Mouse (Mus musculus) spleen, postnatal 36 days (tissue): ENCODE measurements around the gene Sh3rf1.

Experiments used
- DNase-seq, 2 experiments: peaks; one replicate each; pipeline ENCODE4 v3.0.0; 2022; ENCODE audit warnings: low spot score in 2 of 2, mixed read lengths in 1 of 2

The Sh3rf1 gene

DNA sequence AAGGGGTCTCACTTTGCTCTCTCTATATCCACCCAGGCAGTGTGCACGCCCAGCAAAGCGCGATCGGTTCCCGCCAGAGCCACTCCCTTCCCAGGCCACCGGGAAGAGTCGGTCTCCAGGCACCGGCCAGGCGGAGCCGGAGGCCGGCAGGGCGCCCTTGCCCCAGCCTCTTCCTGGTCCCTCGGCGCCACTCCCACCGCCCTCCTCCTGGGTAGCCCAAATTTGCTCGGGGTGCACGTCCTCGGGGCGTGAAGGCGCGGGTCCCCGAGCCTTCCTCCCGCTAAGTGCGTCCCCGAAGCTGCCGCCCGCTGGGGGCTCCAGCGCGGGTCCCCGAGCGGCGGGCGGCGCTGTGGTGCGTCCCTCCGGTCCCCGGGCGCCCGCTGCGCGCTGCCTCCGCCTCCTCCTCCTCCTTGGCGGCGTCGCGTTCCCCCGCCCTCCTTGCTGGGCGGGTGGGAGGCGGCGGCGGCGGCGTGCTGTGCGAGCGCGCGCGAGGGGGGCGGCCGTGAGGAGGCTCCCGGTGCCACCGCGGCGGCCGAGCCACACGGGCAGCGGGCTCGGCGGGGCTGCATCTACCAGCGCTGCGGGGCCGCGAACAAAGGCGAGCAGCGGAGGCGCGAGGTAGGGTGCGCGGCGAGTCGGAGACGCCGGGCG lies at the start of gene Sh3rf1:
Gene Sh3rf1, plus strand, starts transcription at position 144 of the 651 bp plus-strand sequence.
- peak; percentile 77 to 78 for DNase-seq

DNA sequence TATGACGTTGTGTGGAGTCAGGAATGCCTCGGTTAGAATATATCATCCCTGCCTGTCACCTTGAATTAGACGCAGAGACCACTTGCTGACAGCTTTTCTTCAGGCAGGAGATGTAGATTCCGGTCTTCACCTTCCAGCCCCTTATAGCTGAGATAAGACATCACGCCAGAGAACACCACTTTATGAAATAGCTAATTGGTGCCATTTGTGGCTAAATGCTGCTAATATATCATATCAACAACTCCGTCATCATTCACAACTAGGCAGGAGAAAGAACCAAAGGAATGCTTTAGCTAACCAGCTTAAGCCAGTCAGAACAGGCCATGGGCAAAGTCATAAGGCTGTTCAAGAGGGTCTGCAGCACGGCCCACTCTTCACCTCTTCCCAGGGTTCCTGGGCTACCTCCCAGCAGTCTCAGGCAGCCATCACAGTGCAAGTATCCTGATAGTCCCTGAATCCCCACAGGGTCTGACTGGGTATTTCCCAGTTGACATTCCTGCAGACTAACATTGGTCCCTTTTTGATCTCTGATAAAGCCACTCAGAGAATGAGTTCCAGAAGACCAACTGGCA lies 49.7 kb upstream of the Sh3rf1 start:
- DNase-seq: no peak

DNA sequence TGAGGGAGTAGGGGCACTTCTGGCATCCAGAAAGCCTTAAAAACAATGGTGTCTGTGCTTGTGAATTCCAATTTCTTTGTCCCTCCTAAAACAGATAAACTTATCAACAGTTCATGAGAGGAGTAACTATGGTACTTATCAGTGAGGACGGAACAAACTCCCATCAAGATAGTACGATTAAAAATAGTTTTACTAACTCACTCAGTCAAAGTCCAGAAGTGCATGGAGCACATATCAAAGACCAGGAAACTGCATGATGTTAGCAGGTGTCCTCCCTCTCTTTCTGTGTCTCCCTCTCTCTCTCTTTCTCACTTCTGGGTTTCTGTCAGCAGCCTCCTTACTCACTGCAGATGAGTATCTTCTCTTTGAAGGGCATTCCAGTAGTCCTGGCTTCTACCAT lies 47.8 kb upstream of the Sh3rf1 start:
- DNase-seq: no peak

DNA sequence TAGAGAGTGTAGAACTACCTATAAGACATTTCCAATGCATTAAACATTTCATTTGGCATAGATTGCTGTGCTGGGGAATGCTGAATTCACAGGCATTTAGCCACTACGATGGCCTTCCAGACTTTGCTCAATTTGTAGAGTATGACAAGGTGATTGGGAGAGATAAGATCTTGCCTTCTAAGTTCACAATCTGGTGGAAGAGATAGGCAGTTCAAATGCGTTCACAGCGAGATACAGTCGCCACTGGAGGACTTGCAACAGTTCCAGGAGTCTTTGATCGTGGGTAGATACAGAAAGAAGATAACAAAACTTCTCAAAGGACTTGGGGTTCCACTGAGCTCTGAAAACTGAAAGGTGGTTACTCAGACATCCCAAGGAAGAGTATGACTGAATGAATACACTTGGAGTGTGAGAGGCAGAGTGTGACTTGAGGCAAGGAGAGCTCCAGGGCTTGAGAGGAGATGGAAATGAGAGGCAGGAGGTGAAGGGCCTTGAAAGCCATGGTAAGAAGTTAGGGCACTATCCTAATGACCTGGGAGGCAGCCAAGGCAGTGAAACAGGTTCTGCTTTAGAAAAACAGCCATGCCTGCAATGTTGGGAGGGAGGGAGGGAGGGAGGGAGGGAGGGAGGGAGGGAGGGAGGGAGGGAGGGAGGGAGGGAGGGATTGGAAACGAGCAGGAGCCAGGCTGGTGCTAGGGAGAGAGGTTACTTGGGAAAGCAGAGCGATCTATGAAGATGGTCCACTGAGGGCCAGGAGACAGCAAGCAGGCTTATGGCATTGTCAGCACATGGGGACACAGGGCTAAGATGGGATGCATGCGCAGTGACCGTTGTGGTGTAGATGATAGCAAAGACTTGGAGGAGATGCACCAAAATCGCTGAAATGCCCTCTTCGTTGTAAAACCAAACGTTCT lies 45.7 kb upstream of the Sh3rf1 start:
- no peak for DNase-seq

DNA sequence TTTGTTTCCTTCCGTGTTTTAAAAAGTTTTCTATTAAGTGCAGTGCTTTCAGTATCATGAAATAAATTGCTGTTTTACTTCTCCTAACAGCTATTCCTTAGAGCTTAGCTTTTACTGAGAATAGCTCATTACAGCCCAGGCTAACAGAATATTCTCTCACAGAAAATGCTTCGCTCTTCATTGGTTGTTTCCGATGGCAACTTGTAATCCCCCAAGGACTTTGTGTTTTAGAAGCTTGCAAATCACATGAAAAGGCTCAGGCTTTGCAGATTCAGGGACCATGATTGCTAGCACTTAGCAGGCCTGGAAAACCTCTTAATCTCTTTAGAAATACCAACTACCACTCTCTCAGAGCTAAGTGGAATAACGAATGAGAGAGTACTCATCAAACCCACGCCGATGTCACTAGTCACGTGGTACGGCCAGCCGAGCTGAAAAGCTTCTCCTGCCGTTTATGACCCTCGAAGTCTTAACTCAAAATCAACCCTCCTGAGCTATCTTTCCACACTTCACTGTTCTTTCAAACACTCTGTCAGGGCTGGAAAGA lies 45.0 kb upstream of the Sh3rf1 start:
- DNase-seq: no peak

DNA sequence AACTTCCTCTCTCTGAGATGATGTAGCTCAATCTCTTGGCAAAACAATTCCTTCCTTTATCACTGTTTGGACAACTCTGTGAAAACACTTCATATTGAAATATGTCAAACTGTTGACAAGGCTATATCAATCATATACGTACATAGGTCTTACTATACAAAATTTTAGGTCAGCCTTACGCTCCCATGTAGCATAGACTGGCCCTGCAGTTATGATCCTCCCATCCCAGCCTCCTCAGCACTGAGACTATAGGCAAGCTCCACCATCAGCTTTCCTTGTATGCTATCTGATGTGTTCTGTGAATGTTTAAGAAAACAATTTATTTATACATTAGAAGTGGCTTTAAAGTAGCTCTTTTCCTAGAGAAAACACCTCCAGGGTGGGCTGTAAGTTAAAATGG lies 42.1 kb upstream of the Sh3rf1 start:
- DNase-seq: no peak

DNA sequence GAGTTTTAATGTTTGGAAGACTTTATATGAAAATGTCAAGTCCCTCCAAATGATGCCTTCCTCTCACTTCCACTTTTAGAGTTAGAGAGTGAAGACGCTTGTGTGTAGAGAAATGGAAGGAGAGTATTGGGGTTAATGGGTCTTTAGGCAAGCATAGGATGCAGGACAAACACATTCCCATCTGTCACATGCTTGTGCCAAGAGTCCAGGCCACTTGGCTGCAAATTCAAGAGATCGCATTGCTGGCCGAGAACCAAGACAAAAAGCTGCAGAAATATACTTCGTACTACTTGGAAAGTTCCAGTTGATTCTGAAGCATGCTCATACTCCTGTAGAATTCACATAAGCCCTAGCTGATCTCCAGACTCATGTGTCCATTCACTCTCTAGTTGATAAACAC lies 41.7 kb upstream of the Sh3rf1 start:
- no peak for DNase-seq

DNA sequence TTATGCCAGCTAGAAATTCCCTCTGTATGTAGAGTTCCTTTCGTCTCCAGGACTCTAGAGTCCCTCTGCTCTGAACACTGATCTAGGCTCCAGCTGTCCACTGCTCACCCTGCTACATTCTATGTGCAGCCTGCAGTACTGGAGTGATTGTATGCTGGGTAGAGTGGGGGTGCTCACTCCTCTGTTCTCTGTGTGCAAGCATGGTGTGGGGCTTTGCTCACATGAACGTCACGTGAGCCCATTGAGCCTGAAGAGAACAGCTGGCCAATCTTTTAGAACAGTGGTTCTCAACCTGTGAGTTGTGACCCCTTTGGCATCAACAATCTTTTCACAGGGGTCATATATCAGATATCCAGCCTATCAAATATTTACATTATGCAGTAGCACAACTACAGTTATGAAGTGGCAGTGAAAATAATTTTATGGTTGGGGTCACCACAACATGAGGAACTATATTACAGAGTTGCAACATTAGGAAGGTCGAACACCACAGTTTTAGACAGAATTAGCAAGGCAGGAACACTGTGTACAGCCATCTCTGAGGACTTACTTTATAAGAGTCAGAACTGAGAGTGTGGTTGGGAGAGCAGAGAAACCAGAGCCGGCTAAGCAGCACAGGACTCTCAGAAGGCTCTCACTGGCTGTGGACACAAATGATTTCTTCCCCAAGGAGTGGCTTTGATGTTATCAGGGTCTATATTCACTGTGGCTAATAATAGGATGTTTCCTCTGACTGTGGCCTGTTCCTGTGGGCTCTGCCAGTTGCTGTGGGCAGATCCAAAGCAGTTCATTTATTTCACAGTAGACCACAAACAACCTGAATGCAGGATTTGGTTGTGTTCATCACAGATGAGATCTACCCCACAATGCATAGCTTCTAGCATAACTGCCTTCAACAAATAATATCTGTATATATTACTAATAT lies 38.1 kb upstream of the Sh3rf1 start:
- DNase-seq: no peak

DNA sequence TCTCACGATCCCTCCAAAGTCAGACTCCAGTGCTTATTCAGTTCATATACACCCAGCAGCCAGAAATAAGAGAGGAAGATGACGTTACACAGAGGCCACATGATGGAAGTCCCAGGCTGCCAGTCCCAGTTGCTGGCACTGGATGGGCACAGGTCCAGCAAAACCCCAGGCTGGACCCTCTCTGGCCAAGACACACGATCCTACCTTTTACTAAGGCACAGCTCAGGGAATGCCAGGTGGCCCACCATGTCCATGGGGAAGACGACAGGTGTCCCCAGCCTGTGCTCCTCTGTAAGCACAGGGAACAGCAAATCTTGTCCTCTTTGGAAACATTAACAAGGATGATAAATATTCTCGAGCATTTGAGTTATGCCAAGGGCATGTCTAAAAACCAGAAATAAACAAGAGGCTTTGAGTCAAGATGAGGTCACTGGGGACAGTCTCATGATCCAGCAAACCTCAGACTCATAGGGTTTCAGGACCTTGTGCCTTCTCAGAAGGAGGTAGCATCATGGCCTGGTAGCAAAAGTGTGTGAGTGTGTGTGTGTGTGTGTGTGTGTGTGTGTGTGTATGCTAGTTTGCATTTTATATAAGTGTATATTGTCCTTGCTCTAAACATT lies 29.3 kb upstream of the Sh3rf1 start:
- DNase-seq: no peak

DNA sequence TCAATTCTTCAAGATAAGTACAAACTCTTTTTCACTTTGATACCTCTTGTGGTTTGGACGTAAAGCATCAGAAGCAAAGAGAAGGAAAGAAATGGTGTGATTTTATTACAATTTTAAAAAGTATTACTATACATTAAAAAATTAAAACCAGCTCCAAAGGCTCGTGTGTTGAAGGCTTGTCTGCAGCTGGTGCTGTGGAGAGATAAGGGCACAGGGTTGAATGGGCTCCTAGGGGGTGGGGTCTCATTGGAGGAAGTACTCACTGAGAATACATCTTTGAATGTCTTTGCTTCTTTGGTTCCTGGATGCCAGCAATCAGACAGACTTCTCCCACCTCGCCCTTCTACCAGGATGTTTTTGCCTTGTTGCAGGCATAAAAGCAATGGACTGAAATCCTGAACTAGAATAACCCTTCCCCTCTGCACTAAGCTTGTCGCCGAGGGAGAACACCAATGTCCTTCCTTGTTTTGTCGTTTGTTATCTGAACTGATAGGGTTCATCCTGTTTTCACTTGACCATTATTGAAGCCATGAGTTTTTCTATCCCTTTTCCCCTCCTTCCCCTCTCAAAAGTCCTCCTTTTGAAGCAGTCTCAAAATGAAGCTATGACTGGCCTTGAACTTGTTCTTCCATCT lies 23.3 kb upstream of the Sh3rf1 start:
- no peak for DNase-seq

DNA sequence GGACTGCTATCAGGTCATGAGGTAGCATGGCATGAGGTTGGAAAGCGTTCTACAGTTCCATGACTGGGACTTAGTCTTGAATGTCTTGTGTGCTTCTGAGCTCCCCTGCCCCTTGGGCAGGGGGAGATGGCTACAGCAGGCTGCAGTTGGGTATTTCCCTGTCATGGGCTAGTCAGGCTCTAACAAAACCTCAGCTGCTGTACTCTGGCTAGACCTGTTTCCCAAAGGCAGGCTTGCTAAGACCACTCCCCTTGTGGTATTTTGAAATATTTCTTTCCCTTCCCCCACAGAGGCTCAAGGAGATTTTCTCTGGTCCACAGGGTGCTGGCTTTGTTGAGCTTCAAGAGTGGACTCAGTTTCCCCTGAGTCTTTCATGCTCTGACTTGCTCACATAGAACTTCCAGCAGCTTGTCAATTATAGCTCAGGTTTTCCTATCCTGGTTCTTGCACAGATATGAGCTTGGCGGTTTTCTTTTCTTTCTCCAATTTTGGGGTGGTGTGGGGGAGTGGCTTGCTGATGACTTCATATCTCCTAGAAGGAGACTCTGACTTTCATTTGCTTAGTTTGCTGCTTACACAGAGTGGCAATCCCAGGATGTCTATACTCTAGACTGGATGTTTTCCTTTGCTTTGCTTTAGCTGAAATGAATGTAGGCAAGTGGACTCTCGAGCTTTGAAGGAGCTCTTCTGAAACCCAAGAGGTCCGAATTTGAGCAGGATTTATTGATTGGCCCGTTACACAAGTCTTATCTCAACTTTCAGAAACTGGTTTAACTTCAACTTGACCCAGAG lies 20.4 kb upstream of the Sh3rf1 start:
- DNase-seq: no peak

DNA sequence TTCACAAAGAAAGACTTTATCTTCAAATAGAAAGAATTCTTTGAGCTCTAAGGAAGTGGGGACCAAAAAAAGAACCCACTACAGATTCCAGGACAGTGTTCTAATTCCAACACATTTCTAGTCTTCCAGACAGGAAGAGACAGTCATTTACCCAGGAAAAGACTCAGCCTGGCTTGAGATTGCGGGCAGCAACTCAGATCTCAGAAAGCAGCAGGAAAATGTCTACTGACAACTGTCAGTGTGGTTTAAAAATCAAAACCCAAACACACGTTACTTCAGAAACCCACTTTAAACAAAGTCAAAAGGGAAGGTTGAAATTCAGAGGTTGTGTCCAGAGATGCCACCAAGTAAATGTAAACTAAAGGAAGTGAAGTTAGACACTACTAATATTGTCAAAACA lies 16.8 kb upstream of the Sh3rf1 start:
- DNase-seq: no peak

DNA sequence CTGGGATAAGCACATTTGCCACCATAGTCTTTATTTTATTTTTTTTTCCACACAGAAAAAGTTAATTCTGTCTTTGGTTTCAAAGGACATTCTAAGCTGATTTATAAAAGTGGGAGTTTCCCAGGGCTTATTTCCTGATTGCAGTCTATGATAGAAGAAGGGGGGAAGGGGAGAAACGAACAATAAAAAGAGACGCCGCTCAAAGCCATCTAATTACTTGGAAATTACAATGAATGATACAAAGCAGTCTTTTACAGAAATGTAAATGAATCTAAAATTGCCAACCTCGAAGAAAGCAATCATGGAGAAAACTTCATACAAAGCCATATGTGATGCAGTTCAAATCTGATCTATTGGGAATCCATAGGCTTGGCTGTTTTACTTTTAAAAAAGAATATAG lies 16.0 kb upstream of the Sh3rf1 start:
- DNase-seq: no peak

DNA sequence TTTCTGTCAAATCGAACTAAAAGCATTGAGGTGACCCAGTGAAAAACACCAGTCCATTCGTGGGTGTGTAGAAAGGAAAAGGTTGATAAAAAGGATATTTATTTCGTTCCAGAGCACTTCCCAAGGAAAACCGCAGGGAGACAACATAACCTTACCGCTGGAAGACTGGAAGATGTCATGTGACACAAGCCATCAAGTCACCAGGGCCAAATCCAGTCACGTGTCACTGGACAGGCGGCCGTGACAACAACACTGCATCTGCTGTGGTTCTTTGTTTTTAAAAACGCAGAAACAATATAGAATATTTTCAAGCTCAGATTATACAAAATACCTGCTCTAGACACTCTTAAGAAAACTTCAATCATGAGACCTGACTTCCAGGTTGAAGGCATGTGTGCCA lies 15.0 kb upstream of the Sh3rf1 start:
- DNase-seq: no peak

DNA sequence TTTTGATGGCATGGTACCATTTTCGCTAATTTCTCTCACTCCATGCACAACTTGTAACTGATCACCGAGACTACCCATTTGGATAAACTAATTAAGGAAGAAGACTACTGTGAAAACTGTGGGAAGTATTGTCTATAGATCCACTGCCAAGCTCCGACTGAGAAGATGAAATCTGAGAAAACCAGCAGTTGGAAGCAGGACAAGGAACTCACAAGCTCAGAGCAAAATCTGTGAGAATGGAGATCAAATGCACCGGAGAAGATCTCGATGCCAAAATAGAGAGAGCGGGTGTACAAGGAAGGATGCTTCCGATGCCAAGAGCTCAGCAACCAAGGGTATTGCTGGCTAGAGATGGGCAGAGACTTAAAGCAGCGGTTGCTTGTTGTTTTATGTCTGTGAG lies 12.8 kb upstream of the Sh3rf1 start:
- no peak for DNase-seq

DNA sequence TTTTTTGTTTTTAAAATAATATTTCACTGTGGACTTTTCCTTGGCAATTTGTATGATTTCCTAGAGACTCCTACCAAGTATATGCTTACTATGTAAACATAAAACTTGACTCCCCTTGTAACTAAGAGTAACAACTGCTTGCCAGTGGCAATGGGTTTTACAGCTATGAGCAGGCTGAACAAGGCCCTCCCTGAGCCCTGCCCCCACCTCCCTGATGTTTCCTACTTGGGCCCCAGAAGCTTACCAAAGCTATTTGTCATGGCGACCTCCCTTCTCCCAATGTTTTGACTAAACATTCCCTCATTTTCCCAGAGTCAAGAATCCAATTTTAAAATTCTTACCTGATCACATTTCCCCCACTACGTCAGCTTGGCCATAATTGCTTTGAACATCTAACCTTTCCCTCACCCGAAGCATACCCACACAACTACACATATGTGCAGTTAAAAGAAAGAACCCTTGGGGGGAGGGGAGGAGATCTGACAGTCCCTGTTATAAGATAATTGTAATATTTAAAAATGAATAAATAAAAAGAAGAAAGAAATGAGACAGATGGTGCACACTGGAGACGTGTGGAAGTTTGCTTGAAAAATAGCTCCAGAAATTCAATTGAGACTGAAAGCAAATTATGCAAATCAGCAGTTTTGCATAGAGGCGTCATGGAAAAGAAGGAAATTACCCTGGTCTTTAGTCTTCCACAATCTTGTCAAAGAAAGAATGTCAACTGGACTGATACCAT lies 8.4 kb upstream of the Sh3rf1 start:
- DNase-seq: no peak

DNA sequence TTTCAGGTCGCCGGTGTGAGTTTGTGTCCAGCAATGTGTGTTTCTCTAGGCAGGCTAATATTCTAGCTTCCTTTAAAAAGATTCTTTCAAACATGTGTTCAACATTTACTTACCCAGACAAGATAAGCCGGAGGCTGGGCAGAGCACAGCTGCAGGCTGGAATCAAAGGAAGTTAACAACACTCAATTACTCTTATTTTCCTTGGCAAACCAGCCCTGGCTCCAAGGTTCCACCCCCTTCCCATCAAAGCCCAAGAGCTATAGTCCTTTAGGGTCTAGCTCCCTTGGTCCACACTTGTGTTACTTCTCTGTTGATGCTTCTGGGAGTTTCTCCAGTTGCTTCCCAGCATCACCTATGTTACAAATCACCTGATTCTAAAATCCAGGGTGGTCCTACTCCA lies 6.7 kb upstream of the Sh3rf1 start:
- DNase-seq: no peak

DNA sequence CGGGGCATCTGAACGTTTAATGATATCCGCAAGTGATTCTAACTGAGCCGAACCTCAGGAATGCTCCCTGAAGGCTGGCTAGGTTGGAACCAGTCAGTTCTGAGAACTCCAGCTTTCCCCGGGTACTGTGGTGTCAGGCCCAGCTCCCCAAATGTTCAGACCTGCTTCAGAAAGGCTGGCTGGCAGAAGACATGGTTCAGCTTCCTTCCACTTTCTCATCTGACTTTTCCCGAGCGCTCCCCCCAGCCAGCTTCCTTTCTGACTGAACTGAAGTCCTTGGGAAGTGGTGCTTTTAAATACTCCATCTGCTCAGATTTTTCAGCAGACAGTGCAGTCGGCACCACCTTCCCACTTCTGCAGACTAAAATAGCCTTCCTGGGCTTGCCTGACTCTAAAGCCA lies 6.2 kb upstream of the Sh3rf1 start:
- DNase-seq: no peak

DNA sequence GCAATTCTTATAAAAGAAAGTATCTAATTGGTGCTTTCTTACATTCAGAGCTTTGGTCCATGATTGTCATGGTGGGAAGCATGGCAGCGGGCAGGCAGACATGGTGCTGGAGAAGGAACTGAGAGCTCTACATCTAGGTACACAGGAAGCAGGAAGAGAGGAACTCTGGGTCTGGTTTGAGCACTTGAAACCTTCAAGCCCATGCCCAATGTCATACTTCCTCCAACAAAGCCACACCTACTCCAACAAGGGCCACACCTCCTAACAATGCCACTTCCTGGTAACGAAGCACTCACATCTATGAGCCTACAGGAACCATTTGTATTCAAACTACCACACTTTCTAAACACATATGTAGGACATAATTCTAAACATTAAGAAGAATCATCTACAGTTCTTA lies 5.2 kb upstream of the Sh3rf1 start:
- DNase-seq: no peak
